Mouse (Mus musculus): Measurements from ENCODE around the gene Hddc3. TPM values are rescaled to one million over a fixed set of nuclear protein-coding genes. Genes with fewer than 3 reads are reported as not detected.

Hddc3 gene
- polyA plus RNA-seq, 1 experiment from 2014 or later = 23.5 TPM

GRCm38 (mm10) chr7:80358039-80358438 is 15.1 kb downstream of the Hddc3 start:
- Histone ChIP-seq H3K27me3 (no peaks in the 10 kb centered on the region), H3K9me3 (no peaks in the 10 kb centered on the region), H3K4me1 (no peaks in the 10 kb centered on the region), H3K4me3 (no peak overlapping the region), H3K4me2 (replicated peaks) (no peak overlapping the region), H3K27ac (no peak overlapping the region), H3K36me3 (peaks cover 94% of the 10 kb centered on the region), H3K9ac (no peak overlapping the region)
- WGBS = 87% methylated on average over 4 of the region's 4 CpGs
- ATAC-seq (ENCODE audit: low FRiP score, low read depth) = no peak

DNA sequence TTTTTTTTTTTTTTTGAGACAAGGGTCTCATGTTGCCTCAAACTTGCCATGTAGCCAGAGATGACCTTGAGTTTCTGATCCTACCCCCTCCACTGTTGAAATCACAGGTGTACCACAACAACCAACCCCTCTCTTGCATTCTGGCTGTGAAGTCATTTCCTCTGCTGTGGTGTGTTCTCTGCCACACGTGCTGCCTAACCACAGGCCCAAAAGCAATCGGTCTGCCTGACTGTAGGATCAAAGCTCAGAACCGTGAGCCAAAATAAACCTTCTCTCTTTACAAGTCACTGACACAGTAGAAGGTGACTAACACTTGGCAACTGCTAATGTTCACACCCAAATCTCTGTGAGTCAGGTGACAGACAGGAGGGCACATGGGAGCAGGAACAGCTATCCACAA is 17.5 kb downstream of the Hddc3 start:
- H3K27ac ChIP-seq = no peak overlapping the region
- peaks cover 99% of the 10 kb centered on the region for H3K36me3 ChIP-seq
- H3K4me3 ChIP-seq = no peak overlapping the region
- no peaks in the 10 kb centered on the region for H3K27me3 ChIP-seq
- no peaks in the 10 kb centered on the region for H3K4me1 ChIP-seq
- H3K9me3 ChIP-seq = peaks cover 2% of the 10 kb centered on the region; the same call in 1 of the 2 replicates
- 57% methylated on average over 3 of the region's 3 CpGs for WGBS
- no peak overlapping the region for H3K4me2 ChIP-seq (replicated peaks)
- no peak overlapping the region for H3K9ac ChIP-seq
- ATAC-seq (ENCODE audit: low FRiP score, low read depth) = no peak

DNA sequence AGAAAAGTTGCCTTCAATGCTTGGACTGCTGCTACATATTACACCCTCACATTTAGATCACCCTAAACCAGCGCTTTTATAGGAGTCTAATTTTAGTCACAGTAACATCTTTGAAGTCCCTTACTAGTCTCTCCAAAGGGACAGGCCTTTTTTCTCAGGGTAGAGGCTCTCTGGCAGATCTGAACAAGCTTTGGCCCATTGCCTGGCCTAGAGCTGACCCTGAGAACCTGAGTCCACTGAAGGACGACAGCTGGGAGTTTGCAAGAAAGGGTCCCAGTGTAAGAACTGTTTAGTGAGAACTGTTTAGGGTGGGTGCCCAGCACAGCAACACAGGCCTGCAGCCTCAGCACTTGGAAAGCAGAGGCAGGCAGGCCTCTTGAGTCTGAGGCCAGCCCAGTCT is 22.9 kb downstream of the Hddc3 start:
- Histone ChIP-seq H3K4me3 (no peak overlapping the region), H3K4me2 (replicated peaks) (no peak overlapping the region), H3K9ac (no peak overlapping the region), H3K36me3 (peaks cover 79% of the 10 kb centered on the region), H3K27ac (no peak overlapping the region), H3K9me3 (peaks cover 2% of the 10 kb centered on the region; the same call in 1 of the 2 replicates), H3K4me1 (peaks cover 16% of the 10 kb centered on the region), H3K27me3 (no peaks in the 10 kb centered on the region)
- no peak for ATAC-seq (ENCODE audit: low FRiP score, low read depth)
- WGBS = 88% methylated on average over 2 of the region's 2 CpGs

GRCm38 (mm10) chr7:80367232-80367631 is 24.3 kb downstream of the Hddc3 start:
- peaks cover 65% of the 10 kb centered on the region for H3K36me3 ChIP-seq
- H3K4me1 ChIP-seq = peaks cover 16% of the 10 kb centered on the region
- H3K9me3 ChIP-seq = peaks cover 2% of the 10 kb centered on the region; the same call in 1 of the 2 replicates
- WGBS = 96% methylated on average over 7 of the region's 7 CpGs
- no peak overlapping the region for H3K4me2 ChIP-seq (replicated peaks)
- H3K27ac ChIP-seq = no peak overlapping the region
- no peak overlapping the region for H3K9ac ChIP-seq
- H3K27me3 ChIP-seq = no peaks in the 10 kb centered on the region
- H3K4me3 ChIP-seq = no peak overlapping the region
- no peak for ATAC-seq (ENCODE audit: low FRiP score, low read depth)

GRCm38 (mm10) chr7:80368009-80368408 is 25.1 kb downstream of the Hddc3 start:
- H3K4me3 ChIP-seq = no peak overlapping the region
- no peak for ATAC-seq (ENCODE audit: low FRiP score, low read depth)
- no peak overlapping the region for H3K9ac ChIP-seq
- no peaks in the 10 kb centered on the region for H3K27me3 ChIP-seq
- peaks cover 2% of the 10 kb centered on the region; the same call in 1 of the 2 replicates for H3K9me3 ChIP-seq
- H3K4me2 ChIP-seq (replicated peaks) = no peak overlapping the region
- H3K27ac ChIP-seq = no peak overlapping the region
- 86% methylated on average over 9 of the region's 9 CpGs for WGBS
- H3K4me1 ChIP-seq = peaks cover 16% of the 10 kb centered on the region
- H3K36me3 ChIP-seq = peaks cover 57% of the 10 kb centered on the region

DNA sequence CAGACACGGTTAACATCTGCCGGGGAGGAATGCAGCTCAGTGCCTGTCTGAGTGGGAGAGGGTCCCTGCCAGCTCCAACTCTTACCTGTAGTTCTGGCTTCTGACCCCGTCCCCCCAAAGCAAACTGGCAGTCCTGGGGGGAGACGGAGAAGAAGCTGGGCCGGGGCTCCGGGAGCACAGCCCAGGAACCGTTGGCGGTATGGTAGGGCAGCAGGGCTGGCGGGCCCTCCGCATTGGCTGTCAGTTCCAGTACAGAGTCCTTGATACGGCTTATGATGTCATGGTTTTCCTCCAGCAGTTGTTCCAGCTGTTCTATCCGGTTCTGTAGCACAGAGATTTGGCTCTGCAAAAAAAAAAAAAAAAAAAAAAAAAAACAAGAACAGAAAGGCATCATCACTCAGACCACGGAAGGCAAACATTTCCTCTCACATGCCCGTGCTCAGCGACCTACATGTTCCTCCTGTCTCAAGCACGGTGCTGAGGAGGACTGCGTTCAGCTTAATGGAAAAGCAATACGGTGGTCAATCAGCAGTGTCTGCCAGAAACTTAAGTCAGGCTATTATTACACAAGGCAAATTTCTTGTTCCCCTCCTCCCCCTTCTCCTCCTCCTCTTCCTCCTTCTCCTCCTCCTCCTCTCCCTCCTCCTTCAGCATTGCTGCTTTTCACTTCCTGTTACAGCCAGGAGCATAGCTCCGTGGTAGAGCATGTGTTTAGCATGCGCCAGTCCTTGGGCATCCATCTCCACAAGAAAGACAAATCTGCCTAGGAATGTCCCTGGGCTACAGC is 25.9 kb downstream of the Hddc3 start:
- Histone ChIP-seq H3K9me3 (peaks cover 2% of the 10 kb centered on the region; the same call in 1 of the 2 replicates), H3K4me2 (replicated peaks) (peak overlapping the region; percentile 72), H3K9ac (peak overlapping the region; percentile 90; the same call in 1 of the 2 replicates), H3K4me1 (peaks cover 16% of the 10 kb centered on the region), H3K27ac (no peak overlapping the region), H3K4me3 (peak overlapping the region; percentile 87; the same call in 1 of the 2 replicates), H3K27me3 (no peaks in the 10 kb centered on the region), H3K36me3 (peaks cover 49% of the 10 kb centered on the region)
- WGBS = 74% methylated on average over 20 of the region's 20 CpGs
- no peak for ATAC-seq (ENCODE audit: low FRiP score, low read depth)

GRCm38 (mm10) chr7:80369461-80369860 is 26.6 kb downstream of the Hddc3 start:
- ATAC-seq (ENCODE audit: low FRiP score, low read depth) = no peak
- no peak overlapping the region for H3K27ac ChIP-seq

GRCm38 (mm10) chr7:80369967-80370431 is 27.1 kb downstream of the Hddc3 start:
- Histone ChIP-seq H3K27ac (peak overlapping the region; percentile 85), H3K36me3 (peaks cover 37% of the 10 kb centered on the region), H3K4me2 (replicated peaks) (peak overlapping the region; percentile 72), H3K4me1 (peaks cover 16% of the 10 kb centered on the region), H3K27me3 (no peaks in the 10 kb centered on the region), H3K4me3 (peak overlapping the region; percentile 87), H3K9ac (peak overlapping the region; percentile 90), H3K9me3 (no peaks in the 10 kb centered on the region)
- ATAC-seq (ENCODE audit: low FRiP score, low read depth) = no peak
- 23% methylated on average over 4 of the region's 4 CpGs for WGBS

More at GRCm38 (mm10) chr7:80369461-80369860, 26.6 kb downstream of the Hddc3 start:
- 65% methylated on average over 5 of the region's 5 CpGs for WGBS
- no peaks in the 10 kb centered on the region for H3K27me3 ChIP-seq
- H3K9ac ChIP-seq = peak overlapping the region; percentile 90
- peaks cover 42% of the 10 kb centered on the region for H3K36me3 ChIP-seq
- H3K4me3 ChIP-seq = peak overlapping the region; percentile 87
- H3K4me1 ChIP-seq = peaks cover 16% of the 10 kb centered on the region
- 0 out of 2 replicates have a peak, but pooled peaks cover under 1% of the 10 kb centered on the region for H3K9me3 ChIP-seq
- H3K4me2 ChIP-seq (replicated peaks) = peak overlapping the region; percentile 72

DNA sequence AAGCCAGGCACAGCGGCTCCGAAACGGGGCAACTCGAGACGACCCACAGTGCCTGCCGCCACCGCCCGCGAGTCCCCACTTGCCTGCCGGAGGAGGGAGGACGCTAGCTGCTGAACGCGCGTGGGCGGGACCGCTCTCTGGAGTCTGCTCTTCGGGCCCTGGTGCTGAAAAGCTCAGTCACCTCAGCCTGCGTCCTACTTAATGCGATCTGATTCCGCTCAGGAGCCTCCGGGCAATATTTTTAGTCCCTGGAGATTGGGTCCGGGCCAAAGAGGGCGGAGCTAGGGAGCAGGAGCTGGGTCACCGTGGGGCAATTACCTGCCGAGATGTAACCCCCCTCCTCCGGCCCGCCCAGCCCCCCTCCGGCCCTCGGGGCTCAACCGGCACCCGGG is 27.7 kb downstream of the Hddc3 start:
- H3K4me3 ChIP-seq = peak overlapping the region; percentile 87
- 0% methylated on average over 28 of the region's 31 CpGs for WGBS

GRCm38 (mm10) chr7:80371041-80371751 is 28.3 kb downstream of the Hddc3 start, which contains the start of gene Man2a2:
Man2a2 (minus strand) TSS chr7:80371375.
- Histone ChIP-seq H3K27ac (peak within 1 kb of the TSS; percentile 85), H3K9me3 (no peaks in the 10 kb centered on the region), H3K4me1 (peaks cover 16% of the 10 kb centered on the region), H3K36me3 (peaks cover 25% of the 10 kb centered on the region), H3K4me2 (replicated peaks) (peak within 1 kb of the TSS; percentile 72), H3K9ac (peak within 1 kb of the TSS; percentile 90), H3K4me3 (peak within 1 kb of the TSS; percentile 87), H3K27me3 (no peaks in the 10 kb centered on the region)
- WGBS = under 1% methylated on average over 72 of the region's 86 CpGs
- peak; percentile 68 for ATAC-seq (ENCODE audit: low FRiP score, low read depth)

More for the DNA sequence above, 27.7 kb downstream of the Hddc3 start:
- peak; percentile 52 for ATAC-seq (ENCODE audit: low FRiP score, low read depth)
- peak overlapping the region; percentile 85 for H3K27ac ChIP-seq
- H3K9ac ChIP-seq = peak overlapping the region; percentile 90
- H3K27me3 ChIP-seq = no peaks in the 10 kb centered on the region
- H3K9me3 ChIP-seq = no peaks in the 10 kb centered on the region
- peak overlapping the region; percentile 72 for H3K4me2 ChIP-seq (replicated peaks)
- peaks cover 31% of the 10 kb centered on the region for H3K36me3 ChIP-seq
- H3K4me1 ChIP-seq = peaks cover 16% of the 10 kb centered on the region

GRCm38 (mm10) chr7:80372166-80372565 is 29.3 kb downstream of the Hddc3 start:
- Histone ChIP-seq H3K4me2 (replicated peaks) (no peak overlapping the region), H3K27ac (no peak overlapping the region), H3K27me3 (no peaks in the 10 kb centered on the region), H3K36me3 (peaks cover 16% of the 10 kb centered on the region), H3K9ac (no peak overlapping the region), H3K4me3 (no peak overlapping the region), H3K4me1 (peaks cover 16% of the 10 kb centered on the region), H3K9me3 (no peaks in the 10 kb centered on the region)
- ATAC-seq (ENCODE audit: low FRiP score, low read depth) = no peak
- WGBS = 96% methylated on average over 3 of the region's 3 CpGs

DNA sequence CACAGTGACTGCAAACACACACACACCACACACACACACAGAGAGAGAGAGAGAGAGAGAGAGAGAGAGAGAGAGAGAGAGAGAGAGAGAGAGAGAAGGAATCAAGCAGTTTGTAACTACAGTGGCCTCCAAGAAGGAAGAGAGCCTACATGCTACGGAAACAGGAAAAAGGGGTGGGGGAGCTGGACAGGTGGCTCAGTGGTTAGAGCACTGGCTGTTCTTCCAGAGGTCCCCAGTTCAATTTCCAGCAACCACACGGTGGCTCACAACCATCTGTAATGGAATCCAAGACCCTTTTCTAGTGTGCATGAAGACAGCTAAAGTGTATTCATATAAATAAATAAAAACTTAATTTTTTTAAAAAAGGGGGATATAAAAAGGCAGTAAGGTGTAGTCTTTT is 29.8 kb downstream of the Hddc3 start:
- Histone ChIP-seq H3K9me3 (no peaks in the 10 kb centered on the region), H3K4me2 (replicated peaks) (no peak overlapping the region), H3K9ac (no peak overlapping the region), H3K4me3 (no peak overlapping the region), H3K4me1 (peaks cover 16% of the 10 kb centered on the region), H3K27ac (no peak overlapping the region), H3K27me3 (no peaks in the 10 kb centered on the region), H3K36me3 (peaks cover 11% of the 10 kb centered on the region)
- WGBS = 65% methylated on average over 2 of the region's 2 CpGs
- ATAC-seq (ENCODE audit: low FRiP score, low read depth) = no peak
